Mouse (Mus musculus) bone marrow, adult 2 months (tissue): ENCODE results near the gene Auts2. TPM values are rescaled to one million over a fixed set of nuclear protein-coding genes. Genes with fewer than 3 reads are reported as not detected.
"Not testable (repeated sequence)": the region's sequence is repeated elsewhere in the genome, so short reads cannot be mapped to it uniquely, and the experiment has no call there.

Source experiments
- H3K27ac ChIP-seq: fragments of 200-500 bp; 2 replicates; pipeline ENCODE4 v1.5.1; 2012; ENCODE audit warnings: low read depth, mild to moderate bottlenecking, control low read depth, inconsistent platforms, low read length; ENCODE audit not compliant: control insufficient read depth, poor library complexity, insufficient read depth
- H3K4me1 ChIP-seq: fragments of 200-500 bp; 2 replicates; pipeline ENCODE4 v1.6.1; 2011; ENCODE audit warnings: low read length; ENCODE audit not compliant: control insufficient read depth, insufficient read depth
- H3K4me3 ChIP-seq: fragments of 200-500 bp; replicated peaks from 2 replicates; pipeline ENCODE3; 2011; ENCODE audit warnings: mild to moderate bottlenecking, low read depth, low read length, control low read depth; ENCODE audit not compliant: control insufficient read depth
- CTCF ChIP-seq: fragments of 200-500 bp; IDR thresholded peaks from 2 replicates; pipeline ENCODE4 v1.5.1; 2011; ENCODE audit warnings: low read length, control low read depth; ENCODE audit not compliant: control insufficient read depth, insufficient read depth
- POLR2A ChIP-seq: fragments of 200-500 bp; IDR thresholded peaks from 2 replicates; pipeline ENCODE4 v1.6.1; 2011; ENCODE audit warnings: low read depth, mild to moderate bottlenecking, control low read depth, low read length, borderline replicate concordance; ENCODE audit not compliant: control insufficient read depth
- WGBS: fragments of 180-500 bp; shearing (Covaris S2); methylation state at CpG from one replicate; pipeline ENCODE4 v1.1.7; 2018; 5-methylcytosine and 5-hydroxymethylcytosine counted together
- polyA plus RNA-seq: library from polyadenylated mRNA; stranded (reverse); fragments of >200 nt; gene quantifications from 2 replicates; pipeline ENCODE4 v1.2.4, GENCODE M21; 2011; ENCODE audit warnings: low replicate concordance; ENCODE audit not compliant: missing spikeins, insufficient read depth, insufficient read length

Gene Auts2
- polyA plus RNA-seq = 1.5 and 4.2 TPM in 2 replicates

- Histone ChIP-seq H3K4me1 (no peaks in the 10 kb centered on the region), H3K27ac (no peak within 1 kb of the TSS), H3K4me3 (peak within 1 kb of the TSS; percentile 14)
- under 1% methylated on average over 87 of the region's 105 CpGs for WGBS
- TF ChIP-seq CTCF (no peak), POLR2A (no peak)
Observed at GRCm38 (mm10) chr5:132543118-132544071, at the start of gene Auts2. TSS of gene Auts2 (minus strand) at chr5:132543344.

- WGBS = 81% methylated on average over 24 of the region's 24 CpGs
- no peak for TF ChIP-seq POLR2A
- TF ChIP-seq CTCF = no peak
- no peak overlapping the region for H3K4me3 ChIP-seq
- H3K4me1 ChIP-seq = no peaks in the 10 kb centered on the region; the same call in 1 of the 2 replicates
- H3K27ac ChIP-seq = no peak overlapping the region
Observed at GRCm38 (mm10) chr5:132591721-132592695, 48.9 kb upstream of the Auts2 start.

GRCm38 (mm10) chr5:132579774-132580173 is 36.6 kb upstream of the Auts2 start:
- H3K4me3 ChIP-seq = no peak overlapping the region
- H3K4me1 ChIP-seq = no peaks in the 10 kb centered on the region
- 18% methylated on average over 7 of the region's 7 CpGs for WGBS
- no peak overlapping the region for H3K27ac ChIP-seq
- TF ChIP-seq CTCF (no peak), POLR2A (no peak)

GRCm38 (mm10) chr5:132560771-132561170 is 17.6 kb upstream of the Auts2 start:
- not testable (repeated sequence) for H3K4me3 ChIP-seq

GRCm38 (mm10) chr5:132545761-132546160 is 2.6 kb upstream of the Auts2 start:
- no peak overlapping the region for H3K27ac ChIP-seq
- no peaks in the 10 kb centered on the region for H3K4me1 ChIP-seq
- TF ChIP-seq CTCF (no peak), POLR2A (no peak)
- H3K4me3 ChIP-seq = no peak overlapping the region
- 60% methylated on average over 1 of the region's 1 CpGs for WGBS

More at GRCm38 (mm10) chr5:132560771-132561170, 17.6 kb upstream of the Auts2 start:
- WGBS = 69% methylated on average over 6 of the region's 6 CpGs
- H3K27ac ChIP-seq, H3K4me1 ChIP-seq: not testable (repeated sequence)

GRCm38 (mm10) chr5:132544176-132544995 is 1.2 kb upstream of the Auts2 start:
- Histone ChIP-seq H3K4me1 (no peaks in the 10 kb centered on the region), H3K4me3 (no peak overlapping the region), H3K27ac (no peak overlapping the region)
- TF ChIP-seq CTCF = no peak
- TF ChIP-seq POLR2A = no peak
- WGBS = 17% methylated on average over 26 of the region's 26 CpGs

GRCm38 (mm10) chr5:132542381-132543020 is 643 bp downstream of the Auts2 start:
- H3K27ac ChIP-seq = no peak overlapping the region
- H3K4me3 ChIP-seq = peak overlapping the region; percentile 14
- TF ChIP-seq POLR2A (no peak), CTCF (no peak)
- H3K4me1 ChIP-seq = no peaks in the 10 kb centered on the region
- WGBS = under 1% methylated on average over 28 of the region's 28 CpGs
